Mouse (Mus musculus) E14TG2a.4 (cell line): Measurements from ENCODE around the gene Slc13a4.

Experiments used
- H3K27me3 ChIP-seq: 2 replicates; pipeline ENCODE4 v1.6.1; 2014; ENCODE audit warnings: low read length, control low read depth; ENCODE audit not compliant: insufficient read depth
- H3K36me3 ChIP-seq: 2 replicates; pipeline ENCODE4 v1.6.1; 2014; ENCODE audit warnings: low read length, control low read depth; ENCODE audit not compliant: insufficient read depth
- H3K4me1 ChIP-seq: replicated peaks from 2 replicates; pipeline ENCODE4 v1.6.1; 2014; ENCODE audit warnings: low read depth, low read length, control low read depth
- H3K4me3 ChIP-seq: replicated peaks from 2 replicates; pipeline ENCODE4 v1.5.1; 2014; ENCODE audit warnings: mild to moderate bottlenecking, low read length
- H3K9me3 ChIP-seq: 2 replicates; pipeline ENCODE4 v1.6.1; 2014; ENCODE audit warnings: low read length, control low read depth
- CTCF ChIP-seq: conservative IDR thresholded peaks from 2 replicates; pipeline ENCODE4 v1.5.1; 2014; ENCODE audit warnings: low read length
- NANOG ChIP-seq: IDR thresholded peaks from 2 replicates; pipeline ENCODE4 v1.6.1; 2014; ENCODE audit warnings: borderline replicate concordance, low read length, mixed read lengths
- POU5F1 ChIP-seq: IDR thresholded peaks from 2 replicates; pipeline ENCODE4 v1.6.1; 2014; ENCODE audit warnings: low read length, borderline replicate concordance

Slc13a4 gene

DNA sequence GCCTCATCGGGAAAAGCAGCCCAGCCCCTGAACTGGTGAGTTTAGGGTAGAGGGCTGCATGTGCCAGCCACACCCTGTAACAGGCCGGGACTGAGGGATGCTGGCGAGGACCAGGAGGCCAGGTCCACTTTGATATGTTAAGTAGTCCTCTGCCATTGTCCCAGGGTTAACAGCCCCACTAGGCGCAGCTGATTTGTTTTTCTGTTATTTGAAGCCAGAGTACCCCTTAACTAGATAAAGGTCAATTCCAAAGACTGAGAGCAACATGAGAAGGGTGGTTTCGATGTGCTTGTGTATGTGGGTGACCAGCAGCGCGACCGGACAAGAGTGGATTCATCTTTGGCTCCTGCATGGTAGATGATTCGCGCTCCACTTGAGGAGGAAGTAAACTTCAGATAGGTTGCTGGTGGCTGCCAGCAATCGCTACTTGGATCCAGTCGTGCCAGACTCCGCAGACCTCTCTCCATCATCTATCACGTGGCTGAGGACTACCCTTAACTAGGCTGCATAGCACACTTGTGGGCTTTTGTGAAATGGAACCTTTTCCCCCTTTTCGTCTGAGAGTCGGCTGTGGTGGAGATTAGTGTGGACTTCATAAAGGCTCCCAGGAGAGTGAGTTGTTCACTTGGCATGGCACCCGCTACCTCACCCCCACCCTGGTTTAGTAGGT lies 56.0 kb downstream of the Slc13a4 start:
- Histone ChIP-seq H3K27me3 (no peaks in the 10 kb centered on the region), H3K4me1 (peaks cover 71% of the 10 kb centered on the region), H3K4me3 (peak overlapping the region; percentile 91), H3K9me3 (no peaks in the 10 kb centered on the region), H3K36me3 (peaks cover 24% of the 10 kb centered on the region)
- TF ChIP-seq CTCF (no peak), POU5F1 (no peak), NANOG (no peak)

- Histone ChIP-seq H3K4me3 (no peak overlapping the region), H3K4me1 (peaks cover 57% of the 10 kb centered on the region), H3K27me3 (no peaks in the 10 kb centered on the region), H3K36me3 (peaks cover 81% of the 10 kb centered on the region), H3K9me3 (no peaks in the 10 kb centered on the region)
- TF ChIP-seq CTCF (peak; percentile 77), NANOG (no peak)
These were observed 62.8 kb downstream of the Slc13a4 start for GRCm38 (mm10) chr6:35245086-35245485.

DNA sequence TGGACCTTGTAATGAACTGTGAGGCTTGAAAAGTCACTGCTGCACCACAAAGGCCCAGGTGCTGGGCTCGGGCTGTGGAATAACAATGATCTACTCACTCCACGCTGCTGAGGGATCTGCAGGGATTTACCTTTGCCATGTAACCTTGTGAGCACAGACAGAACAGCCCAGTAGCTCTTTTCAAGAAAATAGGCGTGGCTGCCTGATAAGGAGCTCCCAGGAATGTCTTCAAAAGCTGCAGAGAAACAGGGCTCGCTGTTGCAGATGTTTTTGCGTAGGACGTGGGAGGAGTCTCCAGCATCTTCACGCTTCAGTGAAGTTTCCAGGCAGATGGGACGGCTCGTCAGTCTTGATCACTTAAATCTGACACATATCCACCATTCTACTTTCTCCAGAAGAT lies 63.9 kb downstream of the Slc13a4 start:
- no peak for TF ChIP-seq NANOG
- no peak for TF ChIP-seq POU5F1
- TF ChIP-seq CTCF: no peak
- H3K9me3 ChIP-seq: no peaks in the 10 kb centered on the region
- H3K4me3 ChIP-seq: no peak overlapping the region
- no peaks in the 10 kb centered on the region for H3K27me3 ChIP-seq
- peaks cover 48% of the 10 kb centered on the region for H3K4me1 ChIP-seq
- peaks cover 91% of the 10 kb centered on the region for H3K36me3 ChIP-seq

- peaks cover 95% of the 10 kb centered on the region for H3K36me3 ChIP-seq
- H3K4me1 ChIP-seq: peaks cover 48% of the 10 kb centered on the region
- no peaks in the 10 kb centered on the region for H3K9me3 ChIP-seq
- TF ChIP-seq POU5F1 (no peak), CTCF (peak; percentile 81), NANOG (no peak)
- no peaks in the 10 kb centered on the region for H3K27me3 ChIP-seq
- no peak overlapping the region for H3K4me3 ChIP-seq
These were observed 64.7 kb downstream of the Slc13a4 start for GRCm38 (mm10) chr6:35243252-35243651.

DNA sequence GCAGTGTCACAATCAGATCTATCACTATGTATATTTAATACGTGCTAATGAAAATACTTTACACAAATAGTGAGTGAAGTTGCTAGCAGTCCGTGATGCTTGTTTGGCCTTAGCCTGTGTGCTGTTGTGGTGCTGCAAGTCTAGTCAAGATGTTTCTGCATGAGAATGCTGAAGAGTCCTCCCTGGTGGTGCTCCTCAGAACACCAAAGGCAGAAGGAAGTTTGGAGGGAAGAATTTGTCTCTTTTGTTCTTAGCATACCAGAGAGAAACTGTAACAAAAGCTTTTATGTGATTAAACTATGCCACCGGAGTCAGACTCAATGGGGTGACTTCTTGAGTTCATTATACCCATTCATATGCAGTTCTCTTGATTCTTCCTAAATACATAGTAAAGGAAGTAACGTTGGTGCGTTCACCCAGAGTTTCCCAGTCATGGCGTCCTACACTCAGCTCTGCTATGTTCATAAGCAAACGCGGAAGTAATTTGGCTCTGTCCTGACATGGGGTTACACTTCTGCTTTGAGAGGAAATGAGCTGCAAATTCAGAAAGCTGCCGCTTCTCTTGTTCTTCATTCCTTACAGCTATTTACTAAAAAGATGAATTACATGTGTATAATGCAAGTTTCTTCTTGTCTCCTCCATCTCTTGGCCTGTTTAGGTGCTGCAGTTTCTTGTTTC lies 71.7 kb downstream of the Slc13a4 start:
- H3K4me1 ChIP-seq: peaks cover 66% of the 10 kb centered on the region
- peak overlapping the region; percentile 13; the same call in 1 of the 2 replicates for H3K4me3 ChIP-seq
- TF ChIP-seq NANOG: peak; percentile 82
- peak; percentile 94 for TF ChIP-seq POU5F1
- TF ChIP-seq CTCF: no peak
- peaks cover 92% of the 10 kb centered on the region for H3K36me3 ChIP-seq
- H3K27me3 ChIP-seq: no peaks in the 10 kb centered on the region
- no peaks in the 10 kb centered on the region for H3K9me3 ChIP-seq

DNA sequence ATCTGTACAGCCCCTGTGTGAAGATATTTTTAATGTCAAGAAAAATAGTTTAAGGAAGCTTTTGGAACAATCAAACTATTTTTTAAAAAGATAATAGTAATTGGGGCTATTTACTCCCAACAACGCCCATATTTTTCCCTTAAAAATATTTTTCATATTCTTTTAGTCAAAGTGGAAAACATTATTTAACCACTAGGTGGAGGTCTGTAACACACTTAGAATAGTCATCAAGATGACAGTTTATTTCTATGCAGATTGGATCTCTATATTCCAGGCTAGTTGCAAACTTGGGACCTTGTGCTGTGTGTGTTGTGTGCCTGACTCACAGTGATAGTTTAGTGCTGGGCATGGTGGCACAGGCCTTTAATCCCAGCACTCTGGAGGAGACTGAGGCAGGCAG lies 78.5 kb downstream of the Slc13a4 start:
- Histone ChIP-seq H3K4me1 (peaks cover 25% of the 10 kb centered on the region), H3K27me3 (no peaks in the 10 kb centered on the region), H3K4me3 (no peak overlapping the region), H3K9me3 (no peaks in the 10 kb centered on the region), H3K36me3 (peaks cover 91% of the 10 kb centered on the region)
- TF ChIP-seq CTCF (no peak; the same call in 1 of the 2 replicates), POU5F1 (no peak), NANOG (no peak)

- H3K4me3 ChIP-seq: no peak overlapping the region
- H3K4me1 ChIP-seq: peaks cover 4% of the 10 kb centered on the region; the same call in 1 of the 2 replicates
- peaks cover 86% of the 10 kb centered on the region for H3K36me3 ChIP-seq
- H3K27me3 ChIP-seq: no peaks in the 10 kb centered on the region
- TF ChIP-seq POU5F1: no peak
- no peaks in the 10 kb centered on the region for H3K9me3 ChIP-seq
These were observed 82.2 kb downstream of the Slc13a4 start for GRCm38 (mm10) chr6:35225696-35226095.
